Mouse (Mus musculus): Measurements from ENCODE around the gene Cox6a1. TPM values are rescaled to one million over a fixed set of nuclear protein-coding genes. Genes with fewer than 3 reads are reported as not detected.

The Cox6a1 gene
- polyA plus RNA-seq, 1 experiment from 2014 or later: 1,264 TPM

DNA sequence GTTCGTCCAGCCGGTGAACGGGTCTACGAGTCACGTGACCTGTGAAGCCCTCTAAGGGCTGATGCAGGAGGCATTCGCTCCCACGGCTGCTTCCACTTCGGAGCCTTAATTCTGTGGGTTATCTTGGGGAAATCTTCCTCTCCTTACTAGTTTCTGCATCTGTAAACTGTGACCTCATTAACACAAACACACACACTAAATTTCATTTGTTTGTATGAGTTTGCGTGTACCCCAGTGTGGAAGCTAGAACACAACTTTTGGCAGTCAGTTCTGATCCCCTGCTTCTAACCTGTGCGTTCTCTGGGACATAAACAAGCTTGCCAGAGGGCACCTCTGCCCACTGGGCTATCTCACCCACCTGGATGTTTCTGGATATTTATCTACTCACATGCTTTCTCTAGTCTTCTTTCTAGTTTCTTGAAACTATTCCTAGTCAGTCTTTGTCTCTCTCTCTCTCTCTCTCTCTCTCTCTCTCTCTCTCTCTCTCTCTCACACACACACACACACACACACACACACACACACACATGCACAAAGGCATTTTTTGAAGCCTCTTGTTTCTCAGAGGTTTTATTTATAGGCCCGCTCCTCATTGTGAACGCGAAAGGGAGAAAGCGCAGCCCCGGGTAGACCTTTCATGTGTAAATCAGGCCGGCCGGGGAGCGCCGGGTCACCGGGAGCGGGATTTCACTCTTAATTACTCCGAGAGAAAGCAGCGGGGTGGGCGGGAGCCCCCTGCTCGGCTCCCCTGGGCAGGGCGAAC lies 24.8 kb upstream of the Cox6a1 start:
- TF ChIP-seq CTCF (IDR thresholded peaks at IDR 0.05): no peak
- in situ Hi-C loops (cut with MboI; ENCODE audit: low pct_unique_long_range_greater_than_20kb): no loop called here
- POLR2A ChIA-PET: no interaction called here
- no peaks in the 10 kb centered on the region for H3K27me3 ChIP-seq
- CTCF ChIA-PET: no interaction called here
- no peak for DNase-seq (ENCODE audit: low read depth, low spot score)
- no peak for ATAC-seq

DNA sequence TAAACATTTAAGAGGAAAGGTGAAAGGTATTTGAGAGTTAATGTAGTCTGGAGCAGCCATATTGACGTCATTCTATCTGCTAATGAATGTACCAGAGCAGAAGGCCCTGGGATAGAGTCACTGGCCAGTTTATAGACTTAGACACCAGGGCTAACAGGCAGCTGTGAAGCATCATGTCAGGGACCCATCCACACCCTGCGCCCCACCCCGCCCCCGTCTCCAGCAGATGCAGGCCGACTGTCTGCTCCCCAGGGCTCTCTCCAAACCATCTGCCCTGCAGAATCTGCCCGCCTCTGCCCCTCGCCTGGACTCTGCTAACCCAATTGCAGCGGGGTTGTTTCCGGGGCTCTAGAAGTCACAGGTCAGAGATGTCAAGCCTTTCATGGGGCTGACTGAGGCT lies 23.0 kb upstream of the Cox6a1 start:
- no peaks in the 10 kb centered on the region for H3K27me3 ChIP-seq
- TF ChIP-seq CTCF (IDR thresholded peaks at IDR 0.05): no peak
- ChIA-PET CTCF (interaction anchor here (1.1 kb wide), 1 partner anchor 69 kb away, joined by 5 read pairs; no protein-coding TSS in a partner anchor), POLR2A (no interaction called here)
- ATAC-seq (no peak), DNase-seq (ENCODE audit: low read depth, low spot score) (no peak)
- in situ Hi-C loops (cut with MboI; ENCODE audit: low pct_unique_long_range_greater_than_20kb): no loop called here

DNA sequence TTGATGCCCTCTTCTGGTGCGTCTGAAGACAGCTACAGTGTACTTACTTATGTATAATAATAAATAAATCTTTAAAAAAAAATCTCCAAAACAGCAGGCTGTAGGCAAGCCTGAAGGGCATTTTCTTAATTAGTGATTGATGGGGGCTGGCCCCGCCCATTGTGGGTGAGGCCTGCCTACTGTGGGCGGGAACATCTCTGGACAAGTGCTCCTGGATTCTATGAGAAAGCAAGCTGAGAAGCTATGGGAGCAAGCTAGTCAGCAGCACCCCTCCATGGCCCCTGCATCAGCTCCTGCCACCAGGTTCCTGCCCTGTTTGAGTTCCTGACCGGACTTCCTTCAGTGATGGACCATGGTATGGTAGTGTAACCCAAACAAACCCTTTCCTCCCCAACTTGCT lies 16.0 kb upstream of the Cox6a1 start:
- DNase-seq (ENCODE audit: low read depth, low spot score) (no peak), ATAC-seq (no peak)
- no peak for TF ChIP-seq CTCF (IDR thresholded peaks at IDR 0.05)
- no peaks in the 10 kb centered on the region for H3K27me3 ChIP-seq
- CTCF ChIA-PET: no interaction called here
- in situ Hi-C loops (cut with MboI; ENCODE audit: low pct_unique_long_range_greater_than_20kb): no loop called here
- POLR2A ChIA-PET: interaction anchor here (0.7 kb wide), 1 partner anchor 39 kb away, joined by 3 read pairs; no protein-coding TSS in a partner anchor

DNA sequence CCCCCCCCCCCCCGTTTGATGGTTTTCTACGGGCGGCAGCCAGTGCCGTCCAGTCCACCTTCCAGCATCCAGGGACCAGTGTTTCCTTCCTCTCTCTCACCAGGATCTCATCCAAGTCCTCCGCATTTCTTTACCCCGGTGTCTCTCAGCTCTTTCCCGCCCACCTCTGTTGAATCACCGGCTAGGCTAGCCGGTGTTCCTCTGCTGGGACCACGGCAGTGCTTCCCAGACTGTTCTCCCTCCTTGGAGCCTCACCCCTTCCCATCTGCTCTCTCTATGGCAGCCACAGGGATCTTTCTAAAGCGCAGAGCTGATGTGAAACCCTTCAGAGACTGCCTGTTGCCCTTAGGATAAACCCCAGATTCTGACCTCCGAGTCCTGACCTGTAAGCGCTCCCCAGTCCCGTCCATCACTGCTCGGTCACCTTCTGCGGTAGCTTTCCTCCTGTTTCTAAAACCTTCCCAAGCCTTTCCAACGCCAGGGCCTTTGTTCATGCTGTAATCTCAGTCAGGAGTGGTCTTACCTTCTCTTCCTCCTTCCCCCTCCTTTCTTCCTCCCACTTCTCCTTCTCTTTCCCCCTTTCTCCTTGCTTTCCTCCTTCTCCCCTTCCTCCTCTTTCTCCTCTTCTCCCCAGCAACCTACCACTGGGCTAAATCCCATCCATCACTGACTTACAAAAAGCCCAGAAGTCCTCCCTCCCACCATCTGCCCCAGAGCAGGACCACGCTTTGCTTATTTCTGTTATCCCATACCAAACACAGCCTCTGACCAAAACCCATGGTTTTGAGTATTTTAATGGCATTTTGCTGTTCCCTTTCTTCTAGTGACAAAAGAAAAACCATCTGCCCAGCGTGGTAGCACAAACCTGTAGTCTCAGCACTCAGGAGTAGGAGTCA lies 14.3 kb upstream of the Cox6a1 start:
- DNase-seq (ENCODE audit: low read depth, low spot score): no peak
- no peaks in the 10 kb centered on the region for H3K27me3 ChIP-seq
- in situ Hi-C loops (cut with MboI; ENCODE audit: low pct_unique_long_range_greater_than_20kb): no loop called here
- ChIA-PET CTCF (no interaction called here), POLR2A (no interaction called here)
- no peak for ATAC-seq
- no peak for TF ChIP-seq CTCF (IDR thresholded peaks at IDR 0.05)

DNA sequence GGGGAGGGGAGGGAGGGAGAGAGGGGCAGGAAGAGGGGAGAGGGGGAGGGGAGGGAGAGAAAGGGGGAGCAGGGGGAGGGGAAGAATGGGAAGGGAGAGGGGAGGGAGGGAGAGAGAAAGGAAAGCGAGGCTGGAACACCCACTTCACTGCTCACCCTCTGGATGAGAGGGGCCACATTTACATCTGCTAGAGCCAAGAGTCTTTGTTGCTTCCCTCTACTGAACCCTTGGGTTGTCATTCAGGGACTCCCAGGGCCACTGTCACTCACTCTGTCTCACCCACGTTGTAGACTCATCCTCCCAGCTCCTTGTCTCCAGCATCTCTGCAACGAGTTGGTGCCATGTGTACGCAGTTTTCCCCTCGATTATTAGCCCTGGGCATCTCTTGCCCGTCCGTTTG lies 13.4 kb upstream of the Cox6a1 start:
- ChIA-PET CTCF (no interaction called here), POLR2A (no interaction called here)
- H3K27me3 ChIP-seq: no peaks in the 10 kb centered on the region
- in situ Hi-C loops (cut with MboI; ENCODE audit: low pct_unique_long_range_greater_than_20kb): no loop called here
- no peak for ATAC-seq
- no peak for DNase-seq (ENCODE audit: low read depth, low spot score)
- no peak for TF ChIP-seq CTCF (IDR thresholded peaks at IDR 0.05)

DNA sequence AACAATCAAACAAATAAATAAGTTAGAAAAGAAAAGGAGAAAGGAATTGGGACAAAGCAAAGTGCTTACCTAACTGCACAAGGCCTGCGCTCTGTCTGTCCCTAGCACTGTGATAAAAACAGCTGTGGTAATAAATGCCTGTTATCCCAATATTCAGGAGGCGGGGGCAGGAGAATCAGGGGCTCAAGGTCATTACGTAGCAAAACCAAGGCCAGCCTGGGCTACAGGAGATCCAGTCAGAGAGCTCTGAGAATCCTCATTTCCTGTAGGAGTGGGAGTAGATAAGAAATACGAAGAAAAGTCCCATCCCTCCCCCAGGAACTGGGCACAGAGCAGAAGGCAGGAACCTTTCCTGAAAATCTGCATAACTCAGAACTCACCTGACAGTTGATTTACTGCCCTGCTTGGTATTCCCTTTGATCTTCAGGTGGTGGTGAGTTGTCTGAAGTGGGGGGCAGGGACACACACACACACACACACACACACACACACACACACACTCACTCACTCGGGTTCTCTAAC lies 11.1 kb upstream of the Cox6a1 start:
- CTCF ChIA-PET: interaction anchor here (0.7 to 2.6 kb wide), 5 partner anchors 8 to 111 kb away, joined by 3 to 13 read pairs (median 3); no protein-coding TSS in a partner anchor
- ATAC-seq (no peak), DNase-seq (ENCODE audit: low read depth, low spot score) (no peak)
- peaks cover 4% of the 10 kb centered on the region for H3K27me3 ChIP-seq
- POLR2A ChIA-PET: interaction anchor here (0.8 to 1.3 kb wide), 2 partner anchors 11 to 113 kb away, joined by 3 to 4 read pairs; partner anchors contain the start of gene Cox6a1
- in situ Hi-C loops (cut with MboI; ENCODE audit: low pct_unique_long_range_greater_than_20kb): loop anchor here (5.0 kb wide), 2 partner anchors 42 to 82 kb away; no protein-coding TSS in a partner anchor
- TF ChIP-seq CTCF (IDR thresholded peaks at IDR 0.05): no peak

DNA sequence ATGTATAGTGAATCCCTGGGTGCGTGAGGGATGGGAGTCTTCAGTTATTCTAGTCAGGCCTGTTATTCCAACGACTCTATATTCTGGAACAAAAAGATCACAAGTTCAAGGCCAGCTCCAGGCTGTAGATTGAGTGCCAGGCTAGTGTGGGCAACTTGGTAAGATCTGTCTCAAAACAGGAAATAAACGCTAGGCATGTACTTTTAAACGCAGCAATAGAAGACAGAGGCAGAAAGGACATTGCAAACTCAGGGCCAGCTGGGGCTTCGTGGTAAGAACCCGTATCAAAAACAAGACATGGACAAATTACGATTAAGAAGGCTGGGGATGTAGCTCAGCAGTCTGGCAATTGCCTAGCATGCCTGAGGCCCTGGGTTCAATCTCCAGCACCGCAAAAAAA lies 10.7 kb upstream of the Cox6a1 start:
- POLR2A ChIA-PET: interaction anchor here (0.8 to 1.3 kb wide), 2 partner anchors 10 to 113 kb away, joined by 3 to 4 read pairs; partner anchors contain the start of gene Cox6a1
- no peak for ATAC-seq
- no peak for DNase-seq (ENCODE audit: low read depth, low spot score)
- CTCF ChIA-PET: interaction anchor here (0.7 to 2.6 kb wide), 6 partner anchors 8 to 112 kb away, joined by 3 to 13 read pairs (median 3); no protein-coding TSS in a partner anchor
- TF ChIP-seq CTCF (IDR thresholded peaks at IDR 0.05): no peak
- H3K27me3 ChIP-seq: peaks cover 4% of the 10 kb centered on the region
- in situ Hi-C loops (cut with MboI; ENCODE audit: low pct_unique_long_range_greater_than_20kb): loop anchor here (5.0 kb wide), 2 partner anchors 43 to 83 kb away; no protein-coding TSS in a partner anchor

DNA sequence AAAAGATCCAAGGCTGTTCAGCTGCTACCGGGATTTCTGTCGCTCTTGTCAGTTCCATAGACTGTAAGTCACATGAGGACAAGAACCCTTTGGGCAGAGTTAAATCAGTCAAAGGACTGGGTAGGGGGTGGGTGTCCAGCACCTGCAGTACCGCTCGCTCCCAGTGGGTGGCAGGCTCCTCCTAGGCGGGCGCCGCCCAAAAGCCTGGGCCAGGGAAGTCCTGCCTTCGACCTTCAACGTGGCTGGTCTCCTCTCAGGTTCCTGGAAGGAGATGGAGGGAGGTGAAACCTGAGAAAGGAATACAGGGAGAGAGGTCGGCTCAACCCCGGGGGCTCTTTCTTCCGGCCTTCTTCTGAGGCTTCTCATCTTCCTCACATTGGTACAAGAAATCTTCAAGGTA lies 10.1 kb upstream of the Cox6a1 start:
- in situ Hi-C loops (cut with MboI; ENCODE audit: low pct_unique_long_range_greater_than_20kb): loop anchor here (5.0 kb wide), 2 partner anchors 43 to 83 kb away; no protein-coding TSS in a partner anchor
- CTCF ChIA-PET: interaction anchor here (0.8 to 2.6 kb wide), 3 partner anchors 11 to 82 kb away, joined by 3 to 13 read pairs (median 4); no protein-coding TSS in a partner anchor
- peak; percentile 79 for ATAC-seq
- H3K27me3 ChIP-seq: peaks cover 4% of the 10 kb centered on the region
- peak; percentile 99 for TF ChIP-seq CTCF (IDR thresholded peaks at IDR 0.05)
- POLR2A ChIA-PET: interaction anchor here (0.6 to 1.3 kb wide), 3 partner anchors 10 to 347 kb away, joined by 3 to 4 read pairs (median 3); partner anchors contain the start of gene Cox6a1
- DNase-seq (ENCODE audit: low read depth, low spot score): peak; percentile 25

DNA sequence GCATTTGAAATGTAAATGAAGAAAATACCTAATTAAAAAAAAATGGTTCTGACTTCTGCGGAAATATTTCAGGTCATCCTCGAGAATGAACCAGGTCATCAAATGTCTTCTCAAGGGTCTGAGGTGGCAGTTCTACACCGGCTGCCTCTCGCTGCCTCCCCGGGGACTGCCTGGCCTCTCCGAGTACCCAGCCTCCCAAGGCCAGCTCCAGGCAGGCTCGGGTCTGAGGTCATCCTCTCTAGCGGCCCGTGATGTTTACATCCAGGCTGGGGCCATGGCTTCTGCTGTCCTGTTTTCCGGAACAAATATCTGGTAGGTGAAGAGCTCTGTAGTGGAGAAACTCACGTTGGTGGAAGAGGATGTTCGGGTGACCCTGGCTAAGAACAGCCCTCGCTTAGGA lies 6.3 kb upstream of the Cox6a1 start:
- CTCF ChIA-PET: interaction anchor here (1.2 kb wide), 1 partner anchor 87 kb away, joined by 5 read pairs; no protein-coding TSS in a partner anchor
- TF ChIP-seq CTCF (IDR thresholded peaks at IDR 0.05): no peak
- in situ Hi-C loops (cut with MboI; ENCODE audit: low pct_unique_long_range_greater_than_20kb): loop anchor here (5.0 kb wide), 2 partner anchors 47 to 87 kb away; no protein-coding TSS in a partner anchor
- DNase-seq (ENCODE audit: low read depth, low spot score): no peak
- H3K27me3 ChIP-seq: peaks cover 4% of the 10 kb centered on the region
- POLR2A ChIA-PET: no interaction called here
- ATAC-seq: no peak

DNA sequence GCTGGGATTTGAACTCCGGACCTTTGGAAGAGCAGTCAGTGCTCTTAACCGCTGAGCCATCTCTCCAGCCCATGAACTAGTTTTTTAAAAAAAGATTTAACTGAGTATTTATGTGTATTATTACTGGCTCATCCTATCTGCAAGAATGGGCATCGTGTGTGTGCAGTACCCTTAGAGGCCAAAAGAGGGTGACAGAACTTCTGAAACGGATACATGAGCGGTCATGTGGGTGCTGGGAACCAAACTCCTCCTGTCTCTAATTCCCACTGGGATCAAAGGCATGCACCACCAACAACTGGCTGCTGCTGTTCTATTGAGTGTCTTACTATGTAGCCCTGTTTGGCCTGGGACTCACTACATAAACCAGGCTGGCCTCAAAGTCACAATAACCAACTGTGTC lies 2.6 kb upstream of the Cox6a1 start:
- ChIA-PET CTCF (no interaction called here), POLR2A (interaction anchor here (0.6 kb wide), 1 partner anchor 90 kb away, joined by 3 read pairs; no protein-coding TSS in a partner anchor)
- in situ Hi-C loops (cut with MboI; ENCODE audit: low pct_unique_long_range_greater_than_20kb): no loop called here
- TF ChIP-seq CTCF (IDR thresholded peaks at IDR 0.05): peak; percentile 40
- DNase-seq (ENCODE audit: low read depth, low spot score) (no peak), ATAC-seq (no peak)
- H3K27me3 ChIP-seq: peaks cover 4% of the 10 kb centered on the region

All from Patski (cell line).